Mouse (Mus musculus) thymus, postnatal 0 days (tissue): Measurements from ENCODE around the gene Itsn1. TPM values are rescaled to one million over a fixed set of nuclear protein-coding genes. Genes with fewer than 3 reads are reported as not detected.

Experiments
- DNase-seq: peaks from one replicate; pipeline ENCODE4 v3.0.0-alpha.2; 2015; ENCODE audit warnings: low spot score
- polyA plus RNA-seq: library from polyadenylated mRNA; unstranded; fragments of >200 nt; fragmentation: Nextera tagmentation; extraction: Ambion mirVana; gene quantifications from 2 replicates; pipeline ENCODE4 v1.2.1, GENCODE M21; 2015

Itsn1 gene
- polyA plus RNA-seq, 1 experiment from 2014 or later = 3.0 TPM

DNA sequence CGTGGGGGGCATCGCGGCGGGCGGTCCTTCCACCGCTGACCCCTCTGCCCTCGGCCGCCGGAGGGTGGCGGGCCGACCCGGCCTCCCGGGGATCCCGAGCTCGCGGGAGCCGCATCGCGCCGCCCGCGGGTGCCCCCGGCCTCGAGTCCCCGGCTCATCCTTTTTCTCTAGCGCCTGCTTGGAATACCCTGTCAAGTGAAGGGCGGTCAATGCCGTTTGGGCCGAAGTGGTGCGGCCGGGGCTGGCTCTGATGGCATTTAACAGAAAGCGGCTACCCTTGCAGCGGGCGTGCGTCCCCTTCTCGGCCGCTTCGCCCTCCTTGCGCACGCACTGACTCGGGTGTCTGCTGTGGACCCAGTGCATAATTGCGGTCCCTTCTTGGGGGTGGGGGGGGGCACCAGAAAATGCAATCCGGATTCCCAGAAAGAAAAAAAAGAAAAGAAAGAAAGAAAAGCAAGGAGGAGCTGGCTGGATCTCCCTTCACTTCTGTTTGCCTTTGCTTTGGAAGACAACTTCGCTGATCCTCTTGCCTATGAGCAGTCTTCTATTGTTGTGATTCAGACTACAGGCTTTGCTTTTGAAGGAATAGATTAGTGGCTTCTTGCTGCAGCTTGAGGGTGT is 850 bp downstream of the Itsn1 start:
- DNase-seq = peak; percentile 11

GRCm38 (mm10) chr16:91730446-91730845 is 1.4 kb downstream of the Itsn1 start:
- no peak for DNase-seq

GRCm38 (mm10) chr16:91732816-91733215 is 3.7 kb downstream of the Itsn1 start:
- no peak for DNase-seq

DNA sequence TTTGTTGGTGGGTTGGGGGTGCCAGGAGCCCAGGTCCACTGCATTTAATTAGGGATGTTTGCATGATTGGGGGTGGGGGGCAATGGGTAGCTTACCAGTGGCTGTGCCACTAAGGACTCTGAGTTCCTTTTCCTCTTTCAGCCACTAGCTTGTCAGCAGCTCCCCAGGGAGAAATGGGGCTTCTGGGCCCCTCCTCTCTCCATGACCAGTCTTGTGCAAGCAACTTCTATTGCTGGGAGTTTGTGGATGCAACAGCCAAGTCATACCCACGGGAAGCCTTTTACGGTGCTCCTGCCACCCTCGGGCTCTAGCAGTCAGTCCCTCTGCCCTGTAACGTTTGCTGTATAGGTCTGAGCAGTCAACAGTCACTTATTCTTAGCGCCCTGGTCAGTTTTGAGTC is 5.7 kb downstream of the Itsn1 start:
- DNase-seq = no peak

- no peak for DNase-seq
Observed at GRCm38 (mm10) chr16:91736046-91736816, 7.2 kb downstream of the Itsn1 start.

DNA sequence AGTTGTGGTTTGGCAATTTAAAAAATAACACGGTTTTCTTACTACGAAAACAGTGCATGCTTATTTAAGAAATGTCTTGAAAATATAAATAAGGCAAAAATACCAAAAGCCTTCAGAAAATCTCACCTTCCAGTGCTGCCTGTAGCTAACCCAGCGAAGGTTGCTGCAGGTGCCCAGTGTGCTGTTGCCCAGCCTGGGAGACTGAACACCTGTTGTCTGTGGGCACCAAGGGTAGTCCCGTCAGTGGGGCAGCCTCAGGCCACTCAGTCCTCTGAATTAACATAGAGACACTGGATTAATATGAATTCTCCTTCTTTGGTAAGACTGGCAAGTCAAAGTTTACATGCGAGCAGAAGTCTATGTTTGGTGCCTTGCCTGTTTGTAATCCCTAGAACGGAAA is 9.4 kb downstream of the Itsn1 start:
- no peak for DNase-seq

DNA sequence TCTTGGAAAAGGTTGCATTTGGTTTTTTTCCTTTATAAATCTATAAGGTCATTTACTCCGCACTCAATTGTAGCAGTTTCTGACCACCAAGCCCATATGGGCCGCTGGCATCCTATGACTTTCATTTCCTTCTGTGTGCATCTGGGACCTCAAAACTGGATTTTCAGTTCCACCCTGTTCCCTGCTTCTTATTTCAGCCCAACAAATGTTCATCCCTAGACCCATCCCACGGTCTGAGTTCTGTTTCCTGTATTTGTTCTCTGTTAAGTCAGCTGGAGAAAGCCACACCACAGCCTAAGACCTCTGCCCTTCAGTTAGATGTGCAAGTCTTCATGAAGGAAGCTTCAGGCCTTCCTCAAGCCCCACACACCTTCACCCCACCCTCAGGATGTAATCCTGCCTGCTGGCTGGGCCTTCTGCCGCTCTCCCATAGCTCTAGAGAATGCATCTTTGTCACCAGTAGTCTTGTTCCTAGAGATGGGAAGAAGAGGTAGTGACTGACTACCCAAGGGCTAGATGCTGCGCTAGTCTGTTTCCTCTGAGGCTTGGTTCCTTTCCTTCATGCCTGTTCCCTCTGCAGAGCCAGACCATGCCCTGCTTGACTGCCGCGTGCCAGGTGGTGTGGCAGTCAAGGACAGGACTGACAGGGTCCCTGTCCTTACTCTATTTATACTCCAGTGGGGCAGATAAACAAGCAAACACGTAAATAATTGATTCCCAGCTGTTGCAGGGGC is 11.3 kb downstream of the Itsn1 start:
- DNase-seq = no peak

GRCm38 (mm10) chr16:91740918-91741255 is 11.8 kb downstream of the Itsn1 start:
- DNase-seq = no peak

DNA sequence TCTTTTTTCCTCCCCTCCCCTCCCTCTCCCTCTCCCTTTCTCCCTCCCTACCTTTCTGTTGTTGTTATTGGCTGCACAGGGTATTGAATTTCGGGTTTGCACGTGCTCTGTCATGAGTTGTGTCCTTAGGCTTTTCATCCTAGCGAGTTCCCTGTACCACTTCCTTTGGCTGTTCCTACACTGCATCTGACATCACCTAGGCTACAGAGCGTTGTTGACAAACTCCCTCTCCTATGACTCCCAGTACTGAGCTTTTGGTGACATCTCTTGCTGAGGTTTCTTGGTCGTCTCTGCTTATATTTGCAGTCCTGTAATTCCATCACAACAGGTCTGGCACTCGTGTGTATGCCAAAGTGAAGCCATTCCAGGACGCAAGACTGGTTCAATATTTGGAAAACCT is 14.0 kb downstream of the Itsn1 start:
- no peak for DNase-seq

DNA sequence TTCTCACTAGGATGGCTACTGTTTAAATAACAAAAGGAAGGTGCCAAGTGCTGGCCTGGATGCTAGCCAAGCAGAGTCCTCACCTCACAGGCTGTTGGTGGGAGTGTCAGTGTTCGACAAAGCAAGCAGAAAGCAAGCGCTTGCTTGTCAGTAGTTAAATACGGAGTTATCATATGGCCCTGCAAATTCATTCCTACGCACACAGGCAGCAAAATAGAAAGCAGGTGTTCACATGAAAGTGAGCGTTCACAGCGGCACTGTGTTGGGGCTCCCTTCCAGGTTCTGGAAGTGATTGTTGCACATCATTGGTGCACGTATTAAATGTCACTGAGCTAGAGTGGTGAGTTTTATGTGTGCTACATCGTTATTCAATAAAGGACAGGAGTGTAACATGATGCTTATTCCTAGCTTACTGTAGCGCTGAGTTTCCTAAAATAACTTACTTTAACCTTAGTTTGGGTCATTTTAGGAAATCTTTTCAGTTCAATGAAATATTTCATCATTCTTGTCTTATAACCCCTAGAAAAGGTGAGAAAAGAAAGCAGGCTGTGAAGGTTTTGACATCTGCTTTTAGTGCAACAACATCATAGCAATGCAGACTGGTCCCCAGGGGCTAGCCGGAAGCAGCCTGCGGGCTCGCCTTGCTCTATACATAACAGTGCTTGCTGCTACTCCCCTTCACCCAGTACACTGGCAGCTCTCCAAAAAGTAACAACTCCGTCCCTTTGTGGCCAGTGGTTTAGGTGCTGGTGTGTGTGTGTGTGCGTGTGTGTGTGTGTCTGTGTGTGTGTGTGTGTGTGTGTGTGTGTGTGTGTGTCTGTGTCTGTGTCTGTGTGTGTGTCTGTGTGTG is 17.2 kb downstream of the Itsn1 start:
- no peak for DNase-seq

DNA sequence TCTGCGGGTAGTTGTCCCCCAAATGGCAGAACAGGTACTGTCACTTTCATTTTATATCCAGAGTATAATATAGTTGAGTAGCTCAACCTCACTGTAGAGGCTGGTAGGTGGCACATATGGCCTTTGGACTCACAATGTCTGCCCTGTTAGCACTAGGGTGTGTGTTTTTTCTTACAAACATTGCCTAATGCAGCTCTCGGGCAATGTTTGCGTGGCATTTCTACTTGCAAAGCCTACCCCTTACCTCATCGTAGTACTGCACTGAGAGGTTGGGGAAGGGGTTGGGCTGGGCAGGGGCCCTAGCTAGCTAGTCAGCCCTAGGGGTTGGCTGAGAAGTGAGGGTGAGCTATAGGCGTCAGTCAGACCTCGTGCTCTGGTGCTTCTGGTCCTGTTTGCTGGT is 18.5 kb downstream of the Itsn1 start:
- DNase-seq = no peak

DNA sequence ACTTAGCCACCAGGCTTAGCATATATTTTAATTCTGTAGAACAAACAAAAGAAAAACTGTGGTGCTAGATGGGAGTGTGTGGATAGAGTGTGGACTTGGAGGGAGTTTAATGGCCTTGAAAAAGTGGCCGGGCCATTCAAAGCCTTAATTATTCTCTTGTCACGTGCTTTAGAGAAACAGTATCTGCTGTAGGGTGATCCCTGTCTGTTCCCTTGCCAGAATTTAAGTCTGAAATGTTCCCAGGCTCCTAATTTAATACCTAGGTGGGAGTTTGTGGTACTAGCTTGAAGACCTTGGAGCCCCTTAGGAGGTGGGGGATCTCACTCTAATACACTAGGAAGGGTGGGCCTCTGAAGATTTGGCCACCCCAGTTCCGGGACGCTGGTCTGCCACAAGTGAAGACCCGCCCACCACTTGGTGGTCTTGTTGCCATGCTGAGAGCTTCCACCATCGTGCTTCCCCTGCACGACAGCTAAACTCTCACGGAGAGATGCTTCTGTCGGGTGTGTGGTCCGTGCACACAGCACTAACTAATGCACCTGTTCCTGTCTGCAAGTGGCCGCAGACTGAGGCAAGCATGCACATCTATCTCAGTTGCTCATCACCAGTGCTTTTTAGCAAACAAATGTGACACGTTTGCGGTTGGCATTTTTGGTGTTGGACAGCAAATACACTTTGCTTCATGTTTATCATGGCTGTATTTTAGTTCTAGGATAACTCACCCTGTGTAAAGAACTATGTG is 22.7 kb downstream of the Itsn1 start:
- no peak for DNase-seq

DNA sequence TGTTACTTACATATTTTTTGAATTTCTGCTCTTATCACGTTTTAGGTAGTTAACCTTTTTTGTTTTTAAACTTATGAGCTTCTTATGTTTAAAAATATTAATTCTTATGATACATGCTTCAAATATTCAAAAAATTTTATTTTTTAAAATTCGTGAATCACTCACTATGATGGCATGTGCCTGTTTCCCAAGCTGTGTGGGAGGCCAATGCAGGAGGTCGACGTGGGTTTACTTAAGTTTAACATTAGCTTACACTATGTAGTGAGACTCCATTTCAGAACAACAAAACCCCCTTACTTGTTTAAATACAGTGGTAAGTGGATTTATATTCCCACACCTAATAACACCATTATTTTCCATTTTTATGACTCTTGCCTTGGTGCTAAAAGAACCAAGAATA is 24.5 kb downstream of the Itsn1 start:
- DNase-seq = no peak

- DNase-seq = peak; percentile 42
Observed at GRCm38 (mm10) chr16:91754957-91755356, 25.9 kb downstream of the Itsn1 start.

- no peak for DNase-seq
Observed at GRCm38 (mm10) chr16:91761202-91761601, 32.1 kb downstream of the Itsn1 start.

GRCm38 (mm10) chr16:91761761-91762160 is 32.7 kb downstream of the Itsn1 start:
- DNase-seq = no peak

DNA sequence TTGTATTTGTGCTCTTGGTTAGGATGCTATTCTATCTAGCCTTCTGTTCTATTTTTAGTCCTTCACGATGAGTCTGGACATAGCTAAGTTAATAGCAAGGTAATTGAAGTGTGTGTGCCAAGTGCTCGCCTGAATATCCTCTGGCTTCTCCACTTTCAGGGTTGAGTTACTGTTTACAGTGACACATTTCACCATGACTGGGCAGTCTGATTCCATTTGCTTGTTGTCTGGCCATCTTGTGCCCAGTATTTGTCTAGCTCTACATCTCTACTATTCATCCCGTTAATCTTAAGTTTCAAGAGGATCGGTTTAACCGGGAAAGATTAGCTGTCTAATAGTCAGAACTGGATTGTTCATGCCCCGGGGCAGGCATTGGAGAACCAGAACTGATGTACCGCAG is 33.4 kb downstream of the Itsn1 start:
- DNase-seq = no peak

DNA sequence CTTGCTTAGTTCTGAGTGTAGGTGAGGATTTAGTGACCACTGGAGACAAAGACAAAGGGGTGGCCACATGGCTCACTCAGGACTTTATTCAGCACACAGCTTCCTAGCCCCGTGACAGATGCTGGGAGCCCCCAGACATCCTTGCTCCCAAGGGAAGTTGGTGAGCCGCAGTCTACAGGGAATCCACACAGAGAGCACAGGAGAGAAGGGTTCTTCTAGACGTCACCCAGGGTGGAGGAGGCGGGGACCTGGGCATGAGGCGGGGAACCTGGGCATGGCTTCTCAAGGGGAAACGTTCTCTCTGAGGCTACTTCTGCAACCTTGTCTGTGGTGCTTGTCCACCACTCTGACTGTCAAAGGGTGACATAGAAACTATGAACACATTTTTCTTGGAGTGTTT is 34.9 kb downstream of the Itsn1 start:
- no peak for DNase-seq

DNA sequence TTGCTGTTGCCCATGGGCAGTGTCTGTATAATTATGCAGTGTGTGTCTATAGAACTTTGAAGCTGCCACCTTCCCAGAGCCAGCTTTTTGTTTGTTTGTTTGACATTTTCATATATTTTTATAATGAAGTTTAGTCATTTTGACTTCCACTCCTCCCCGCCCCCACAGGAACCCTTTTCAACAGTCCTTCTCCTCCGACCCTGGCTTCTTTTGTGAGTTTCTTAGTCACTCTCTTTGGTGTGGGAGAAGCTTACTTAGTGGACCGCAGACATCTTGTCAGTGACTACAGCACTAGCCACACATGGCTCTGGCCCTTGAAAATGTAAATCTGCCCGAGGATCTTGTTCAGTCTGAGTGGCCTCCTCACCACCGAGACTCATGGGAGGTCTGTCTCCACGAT is 35.3 kb downstream of the Itsn1 start:
- no peak for DNase-seq

- DNase-seq = no peak
Observed at GRCm38 (mm10) chr16:91765121-91765815, 36.2 kb downstream of the Itsn1 start.
